Mouse (Mus musculus) ES-E14 (cell line): ENCODE measurements at regions not wholly inside any gene's neighbourhood (a gene's known extent, or its start where the extent isn't known, plus 50 kb on each side); places are given as distances from the start of the nearest gene placed in this dataset.

ENCODE experiments used
- DNase-seq: peaks from one replicate; pipeline ENCODE4 v3.0.0-alpha.2; 2013; ENCODE audit warnings: low read depth, low spot score
- H3K27ac ChIP-seq: 2 replicates; pipeline ENCODE4 v1.5.1; 2012; ENCODE audit warnings: low read depth, mild to moderate bottlenecking, low read length, moderate library complexity, mixed read lengths; ENCODE audit not compliant: poor library complexity, insufficient read depth, severe bottlenecking
- H3K36me3 ChIP-seq: 2 replicates; pipeline ENCODE4 v1.6.1; 2012; ENCODE audit warnings: mild to moderate bottlenecking, low read length, moderate library complexity, mixed read lengths; ENCODE audit not compliant: control insufficient read depth, poor library complexity, insufficient read depth, severe bottlenecking
- H3K4me1 ChIP-seq, 2 experiments: fragments of 150-350 bp in 1 of 2; sonication (generic) in 1 of 2; 2 replicates each; pipeline ENCODE4 v1.6.1; 2012; ENCODE audit warnings: low read length in 2 of 2, mild to moderate bottlenecking in 1 of 2, mixed read lengths in 1 of 2; ENCODE audit not compliant: control insufficient read depth in 2 of 2, insufficient read depth in 2 of 2, poor library complexity in 1 of 2
- H3K4me3 ChIP-seq, 2 experiments: fragments of 150-350 bp in 1 of 2; sonication (generic) in 1 of 2; 2 replicates each; pipeline ENCODE4 v1.5.1; 2012; ENCODE audit warnings: low read length in 2 of 2, low read depth in 1 of 2, mild to moderate bottlenecking in 1 of 2, mixed read lengths in 1 of 2; ENCODE audit not compliant: insufficient read depth in 1 of 2, poor library complexity in 1 of 2, severe bottlenecking in 1 of 2
- H3K9ac ChIP-seq: 2 replicates; pipeline ENCODE4 v1.6.1; 2012; ENCODE audit warnings: low read depth, mild to moderate bottlenecking, low read length, mixed read lengths; ENCODE audit not compliant: poor library complexity, insufficient read depth, severe bottlenecking
- H3K9me3 ChIP-seq: fragments of 150-350 bp; sonication (generic); 2 replicates; pipeline ENCODE4 v1.6.1; 2012; ENCODE audit warnings: low read depth, mild to moderate bottlenecking, low read length; ENCODE audit not compliant: control insufficient read depth, insufficient read depth
- CHD2 ChIP-seq: IDR thresholded peaks from 2 replicates; pipeline ENCODE4 v1.6.1; 2014; ENCODE audit warnings: mild to moderate bottlenecking, low read depth, low read length, inconsistent platforms
- HCFC1 ChIP-seq: IDR thresholded peaks from 2 replicates; pipeline ENCODE4 v1.6.1; 2012; ENCODE audit warnings: low read length, inconsistent platforms, borderline replicate concordance; ENCODE audit not compliant: insufficient read depth
- MAFK ChIP-seq: IDR thresholded peaks from 2 replicates; pipeline ENCODE4 v1.6.1; 2014; ENCODE audit warnings: mild to moderate bottlenecking, low read depth, low read length, inconsistent platforms; ENCODE audit not compliant: insufficient read depth
- ZC3H11A ChIP-seq: IDR thresholded peaks from 2 replicates; pipeline ENCODE4 v1.6.1; 2012; ENCODE audit warnings: low read depth, mild to moderate bottlenecking, inconsistent platforms, low read length, borderline replicate concordance
- ZNF384 ChIP-seq: IDR thresholded peaks from 2 replicates; pipeline ENCODE4 v1.6.1; 2012; ENCODE audit warnings: low read depth, low read length, inconsistent platforms
- in situ Hi-C, 2 experiments: fragments of 600-800 bp; cut with MboI; formaldehyde crosslinking; loops; one replicate each; pipeline ENCODE4 v1.15.1; 2025; ENCODE audit warnings: low sequenced_read_pairs in 2 of 2, inconsistent platforms in 1 of 2; ENCODE audit not compliant: unreplicated experiment in 2 of 2

DNA sequence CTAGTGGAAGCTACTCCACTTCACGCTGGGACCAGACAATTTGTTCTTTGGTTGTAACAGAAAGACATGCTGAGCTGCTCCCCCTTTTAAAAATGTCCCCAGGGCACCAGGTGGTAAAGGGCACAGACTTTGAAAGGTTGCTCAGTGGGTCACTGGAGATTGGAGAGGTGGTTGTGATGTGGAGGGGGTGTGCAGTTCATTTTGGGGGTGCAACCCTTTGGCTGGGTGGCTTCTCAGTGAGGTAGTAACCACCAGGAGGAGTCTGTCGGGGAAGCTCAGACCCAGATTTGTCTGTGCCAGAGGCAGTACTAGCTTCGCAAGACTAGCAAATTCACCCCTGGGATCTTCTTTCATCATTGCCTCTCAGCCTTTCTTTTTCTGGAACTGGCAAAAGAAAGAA lies 189.0 kb upstream of the Krr1 start:
- Histone ChIP-seq H3K9ac (no peak overlapping the region), H3K4me1 (no peaks in the 10 kb centered on the region), H3K4me3 (no peak overlapping the region), H3K27ac (no peak overlapping the region), H3K9me3 (no peaks in the 10 kb centered on the region), H3K36me3 (no peaks in the 10 kb centered on the region)
- TF ChIP-seq CHD2 (no peak), HCFC1 (no peak), MAFK (no peak), ZNF384 (no peak), ZC3H11A (no peak)
- in situ Hi-C loops = no loop called here
- DNase-seq = no peak

DNA sequence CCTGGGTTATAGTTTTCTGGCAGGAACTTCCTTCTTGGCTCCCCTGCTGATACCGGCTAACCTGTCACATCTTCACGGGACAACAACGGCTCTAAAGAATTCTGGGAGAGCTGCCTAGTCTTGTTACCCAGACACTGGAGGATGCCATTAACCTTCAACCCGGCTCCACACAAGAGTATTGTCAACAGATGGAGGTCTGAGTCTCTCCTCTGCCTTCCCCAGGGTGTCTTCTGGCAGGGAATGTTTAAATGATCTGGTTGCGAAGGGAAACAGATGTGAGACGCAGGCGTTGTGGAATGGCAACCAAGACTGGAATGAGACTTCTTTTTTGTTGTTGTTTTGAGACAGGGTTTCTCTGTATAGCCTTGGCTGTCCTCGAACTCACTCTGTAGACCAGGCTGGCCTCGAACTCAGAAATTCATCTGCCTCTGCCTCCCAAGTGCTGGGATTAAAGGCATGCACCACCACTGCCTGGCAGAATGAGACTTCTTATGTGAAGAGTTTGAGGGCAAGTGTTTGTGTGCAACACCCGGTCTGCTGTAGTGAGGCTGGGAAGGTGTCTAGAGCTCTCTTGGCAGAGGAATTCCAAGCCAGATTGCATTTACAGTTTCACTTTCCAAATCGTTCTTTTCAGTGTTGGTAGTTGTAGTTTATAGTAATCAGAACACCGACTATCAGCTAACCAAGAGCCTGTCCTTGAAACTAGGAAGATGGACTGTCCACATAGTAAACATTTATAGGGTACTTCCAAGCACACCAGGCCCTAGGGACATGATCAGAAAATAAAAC lies 188.2 kb upstream of the Krr1 start:
- Histone ChIP-seq H3K9ac (no peak overlapping the region), H3K4me1 (no peaks in the 10 kb centered on the region), H3K36me3 (no peaks in the 10 kb centered on the region), H3K9me3 (no peaks in the 10 kb centered on the region), H3K4me3 (no peak overlapping the region), H3K27ac (no peak overlapping the region)
- TF ChIP-seq HCFC1 (no peak), ZC3H11A (no peak), ZNF384 (no peak), CHD2 (no peak), MAFK (no peak)
- DNase-seq = no peak
- in situ Hi-C loops = no loop called here

DNA sequence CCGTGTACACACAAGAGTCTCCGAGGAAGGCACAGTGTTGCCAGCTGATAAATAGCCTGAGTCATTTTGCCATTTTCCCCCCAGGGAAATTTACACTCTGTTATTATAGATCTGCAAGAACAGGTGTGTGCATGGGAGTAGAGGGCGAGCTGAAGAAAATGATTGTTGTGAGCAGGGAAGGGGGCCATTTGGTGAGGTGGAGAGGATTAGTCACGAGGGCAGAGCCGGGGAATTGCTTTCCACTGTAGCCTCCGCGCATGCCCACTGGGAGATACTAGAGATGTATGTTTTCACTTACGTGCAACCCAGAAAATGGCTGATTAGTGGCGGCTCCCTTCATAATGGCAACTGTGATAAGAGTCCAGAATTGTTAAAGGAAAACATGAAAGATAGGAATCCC lies 185.3 kb upstream of the Krr1 start:
- no peak for DNase-seq
- Histone ChIP-seq H3K9me3 (no peaks in the 10 kb centered on the region), H3K9ac (no peak overlapping the region), H3K27ac (no peak overlapping the region), H3K4me1 (no peaks in the 10 kb centered on the region), H3K4me3 (no peak overlapping the region), H3K36me3 (no peaks in the 10 kb centered on the region)
- no peak for TF ChIP-seq MAFK
- TF ChIP-seq ZC3H11A = no peak
- no peak for TF ChIP-seq HCFC1
- in situ Hi-C loops = no loop called here

DNA sequence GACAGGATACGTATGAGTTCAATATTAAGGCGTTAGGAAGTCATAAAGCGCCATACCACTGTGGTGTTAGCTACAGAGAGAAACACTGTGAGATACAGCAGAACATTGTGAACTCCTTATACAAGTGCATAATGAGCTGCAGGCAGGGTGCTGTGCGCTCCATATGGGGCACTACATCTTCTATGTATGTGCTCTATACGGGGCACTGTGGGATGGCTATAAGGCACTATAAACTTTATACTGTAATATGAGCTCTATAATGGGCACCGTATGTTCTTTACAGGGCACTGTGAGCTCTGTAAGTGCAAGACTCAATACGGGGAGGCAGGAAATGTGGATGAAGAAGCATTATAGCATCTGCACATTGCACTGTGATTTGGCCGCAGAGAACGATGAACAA lies 183.2 kb upstream of the Krr1 start:
- Histone ChIP-seq H3K9me3 (no peaks in the 10 kb centered on the region), H3K4me1 (no peaks in the 10 kb centered on the region), H3K9ac (no peak overlapping the region), H3K27ac (no peak overlapping the region), H3K4me3 (no peak overlapping the region), H3K36me3 (no peaks in the 10 kb centered on the region)
- DNase-seq = no peak
- in situ Hi-C loops = no loop called here
- TF ChIP-seq HCFC1 (no peak), ZC3H11A (no peak), ZNF384 (no peak), MAFK (no peak), CHD2 (no peak)

DNA sequence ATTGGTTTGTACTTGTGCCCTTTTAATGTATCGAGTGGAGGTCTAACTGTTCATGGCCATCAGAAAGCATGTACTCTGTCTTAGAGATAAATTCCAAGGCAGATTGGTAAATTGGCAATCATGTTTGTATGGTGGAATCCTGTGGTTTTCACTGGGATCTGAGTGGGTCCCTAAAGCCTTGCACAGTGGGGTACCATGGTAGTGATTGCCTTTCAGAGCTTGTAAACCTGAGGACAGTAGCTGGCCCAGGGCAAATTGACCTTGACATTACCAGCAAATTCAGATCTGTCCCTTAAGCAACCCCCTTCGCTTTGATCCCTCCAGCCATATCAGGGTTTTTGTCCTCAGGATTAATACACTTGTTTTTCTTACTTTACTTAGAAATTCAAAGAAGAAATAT lies 181.6 kb upstream of the Krr1 start:
- Histone ChIP-seq H3K4me1 (no peaks in the 10 kb centered on the region), H3K4me3 (no peak overlapping the region), H3K9ac (no peak overlapping the region), H3K9me3 (no peaks in the 10 kb centered on the region), H3K27ac (no peak overlapping the region), H3K36me3 (no peaks in the 10 kb centered on the region)
- no peak for DNase-seq
- no peak for TF ChIP-seq CHD2
- TF ChIP-seq ZC3H11A = no peak
- TF ChIP-seq ZNF384 = no peak
- TF ChIP-seq HCFC1 = no peak
- no peak for TF ChIP-seq MAFK
- in situ Hi-C loops = no loop called here
